Mouse (Mus musculus) cerebellum, postnatal 25 days (tissue): Measurements from ENCODE around the gene Patz1.

Experiments used
- DNase-seq, 2 experiments: peaks; one replicate each; pipeline ENCODE4 v3.0.0; 2021; ENCODE audit warnings: mixed read lengths in 2 of 2

The Patz1 gene

GRCm38 (mm10) chr11:3330991-3331750, 42.5 kb downstream of the Patz1 start:
- DNase-seq: peak; percentile 42 to 56

GRCm38 (mm10) chr11:3331756-3332642, 43.3 kb downstream of the Patz1 start:
- peak; percentile 94 to 97 for DNase-seq

DNA sequence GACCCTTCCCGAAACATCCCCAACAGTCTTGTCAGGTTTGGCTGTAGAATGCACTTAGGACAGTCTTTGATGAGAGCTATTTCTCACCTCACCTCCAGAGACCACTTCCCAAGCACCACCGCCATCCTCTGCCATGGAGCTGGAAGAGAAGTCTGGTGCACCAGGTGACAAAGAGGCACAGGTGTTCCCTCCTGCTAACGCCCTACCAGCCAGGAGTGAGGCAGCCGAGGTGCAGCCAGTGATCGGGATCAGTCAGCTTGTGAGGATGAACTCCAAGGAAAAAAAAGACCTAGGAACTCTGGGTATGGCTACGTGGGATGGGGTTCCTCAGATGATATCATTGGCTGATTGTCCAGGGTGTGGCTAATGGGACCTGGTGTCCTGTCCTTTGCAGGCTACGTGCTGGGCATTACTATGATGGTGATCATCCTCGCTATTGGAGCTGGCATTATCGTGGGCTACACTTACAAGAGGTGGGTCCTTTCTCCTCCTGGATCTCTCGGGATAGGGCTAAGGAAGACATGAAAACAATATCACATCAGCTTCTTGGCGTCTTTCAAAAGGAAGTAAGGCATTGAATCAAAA, 44.5 kb downstream of the Patz1 start:
- peak in 1 of 2 experiments; percentile 42 for DNase-seq

- no peak for DNase-seq
Measured at GRCm38 (mm10) chr11:3334141-3334710, 45.6 kb downstream of the Patz1 start.

GRCm38 (mm10) chr11:3334711-3335316, 46.1 kb downstream of the Patz1 start:
- DNase-seq: no peak

- peak; percentile 90 to 94 for DNase-seq
Measured at GRCm38 (mm10) chr11:3335651-3336216, 47.1 kb downstream of the Patz1 start.

- DNase-seq: no peak
Measured at GRCm38 (mm10) chr11:3336602-3337001, 47.9 kb downstream of the Patz1 start.

DNA sequence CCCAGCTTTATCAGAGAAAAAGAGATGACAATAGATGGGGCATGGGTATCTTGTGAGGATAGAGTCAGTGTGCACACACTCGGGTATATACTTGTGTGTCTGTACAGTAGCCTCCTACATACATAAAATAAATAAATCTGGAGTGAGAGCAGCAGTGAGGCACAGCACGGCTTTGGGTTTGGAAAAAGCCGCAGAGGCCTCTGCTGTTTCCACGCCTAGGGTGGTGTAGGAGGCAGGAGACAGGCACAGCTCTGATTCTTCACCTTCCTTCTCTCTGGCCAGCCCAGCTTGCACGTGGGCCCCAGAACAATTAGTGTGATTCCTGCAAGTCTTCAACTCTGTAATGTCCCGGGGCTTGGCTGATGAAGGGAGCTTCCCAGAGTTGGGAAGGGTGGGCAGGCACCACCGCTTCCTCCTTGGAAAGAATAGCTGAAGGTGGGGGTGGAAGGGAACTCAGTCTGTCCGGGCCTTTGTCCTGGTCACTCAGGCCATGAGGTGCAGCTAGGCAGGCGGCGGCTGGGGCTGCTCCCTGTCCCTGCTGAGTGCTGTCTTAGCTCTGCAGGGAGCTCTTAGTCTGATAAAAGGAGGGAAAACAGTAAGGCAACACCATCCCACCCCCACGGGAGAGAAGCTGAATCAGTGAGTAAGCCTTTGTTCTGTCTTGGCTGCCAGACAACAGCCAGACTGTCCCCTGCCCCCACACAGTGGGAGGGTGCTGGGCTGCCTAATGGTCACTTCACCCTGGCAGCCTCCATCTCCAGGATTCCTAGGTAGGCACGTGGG, 48.7 kb downstream of the Patz1 start:
- DNase-seq: peak; percentile 87 to 88

DNA sequence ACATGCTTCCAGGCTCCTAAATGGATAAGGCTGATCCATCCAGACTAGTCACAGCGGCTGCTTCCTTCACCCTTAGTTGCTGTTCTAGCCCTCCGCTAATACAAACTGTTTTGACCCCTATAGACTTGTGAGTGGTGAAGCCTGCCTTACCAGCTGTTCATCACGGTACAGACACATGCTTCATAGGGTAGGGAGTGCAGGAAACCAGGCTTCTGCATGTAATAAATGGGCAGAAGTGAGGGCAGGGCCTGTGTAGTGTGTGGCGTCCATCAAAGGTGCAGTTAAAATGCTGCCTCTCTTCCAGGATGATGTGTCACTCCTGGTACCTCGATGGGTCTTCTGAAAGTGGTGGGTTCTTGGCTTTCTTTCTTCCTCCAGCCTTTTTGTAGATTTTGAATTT, 49.3 kb downstream of the Patz1 start:
- no peak for DNase-seq

- DNase-seq: no peak
Measured at GRCm38 (mm10) chr11:3341476-3341875, 52.8 kb downstream of the Patz1 start.

GRCm38 (mm10) chr11:3344916-3345315, 56.2 kb downstream of the Patz1 start:
- no peak for DNase-seq

DNA sequence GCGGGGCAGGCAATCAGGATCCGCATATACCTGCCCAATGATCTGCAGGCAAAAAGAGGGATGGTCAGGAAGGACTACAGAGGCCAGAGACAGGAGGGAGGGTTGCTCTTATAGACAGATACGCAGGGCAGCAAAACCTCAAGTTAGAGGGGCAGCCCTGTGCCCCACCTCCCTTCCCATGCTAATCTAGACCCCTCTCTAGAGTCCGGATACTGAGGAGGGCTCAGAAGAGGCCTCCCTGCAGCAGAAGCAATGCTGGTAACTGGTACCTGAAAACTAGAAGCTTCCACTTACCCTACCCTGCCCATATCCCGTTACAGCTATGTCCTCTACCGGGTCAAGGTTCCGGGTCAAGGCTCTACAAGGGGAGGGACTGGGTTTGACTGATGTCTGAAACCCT, 57.7 kb downstream of the Patz1 start:
- no peak for DNase-seq

- DNase-seq: peak; percentile 91 to 96
Measured at GRCm38 (mm10) chr11:3347091-3347834, 58.6 kb downstream of the Patz1 start.

DNA sequence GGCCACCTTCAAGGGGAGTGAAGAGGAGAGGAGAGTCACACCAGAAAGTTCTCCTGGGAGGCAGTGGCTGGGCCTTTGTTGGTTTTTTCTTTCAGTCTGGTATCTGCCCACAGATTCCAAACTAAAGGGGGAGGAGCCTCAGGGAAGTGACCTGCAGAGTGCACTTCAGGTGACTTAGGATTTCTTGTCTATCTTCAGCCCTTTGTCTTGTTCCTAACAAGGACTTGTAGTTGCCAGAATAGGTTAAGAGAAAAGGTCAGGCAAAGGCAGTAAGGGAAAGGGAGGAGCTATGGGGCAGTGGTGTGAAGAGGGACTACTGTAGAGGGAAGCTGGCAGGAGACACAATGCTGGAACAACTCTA, 59.1 kb downstream of the Patz1 start:
- DNase-seq: no peak

DNA sequence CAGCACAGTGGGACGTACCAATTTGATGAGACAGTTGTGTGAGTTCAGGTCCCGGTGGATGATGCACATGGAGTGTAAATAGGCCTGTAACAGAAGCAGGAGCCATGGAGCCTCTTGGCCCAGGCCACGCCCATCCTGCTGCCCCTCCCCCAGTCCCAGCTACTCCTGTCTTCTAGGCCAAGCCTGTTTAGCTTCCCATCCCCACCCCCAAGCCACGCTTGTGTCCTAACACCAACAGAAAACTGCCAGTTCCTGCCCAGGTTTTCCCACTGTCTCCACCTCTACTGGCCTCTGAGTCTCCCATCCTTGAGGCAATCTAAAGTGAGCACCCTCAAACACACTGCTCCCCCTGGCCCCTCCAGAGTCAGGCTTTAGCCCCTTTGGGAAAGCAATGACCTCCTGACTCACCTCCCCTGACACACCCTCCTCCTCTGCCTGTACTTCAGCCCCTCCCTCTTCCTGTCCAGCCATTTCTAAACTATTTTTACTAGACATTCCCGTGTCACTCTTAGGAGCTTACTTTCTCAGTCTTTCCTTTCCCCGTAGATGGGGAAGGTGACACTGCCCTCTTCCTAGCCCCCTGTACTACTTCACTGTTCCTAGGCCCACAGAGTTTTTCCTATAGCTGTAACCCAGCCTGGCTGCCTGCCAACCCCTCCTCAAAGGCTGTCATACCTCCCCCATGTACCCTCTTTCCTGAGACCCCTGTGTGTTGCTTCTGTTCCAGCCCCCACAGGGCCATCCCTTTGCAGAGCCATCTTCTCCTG, 60.1 kb downstream of the Patz1 start:
- peak; percentile 34 to 65 for DNase-seq

GRCm38 (mm10) chr11:3349343-3349695, 60.6 kb downstream of the Patz1 start:
- DNase-seq: no peak

DNA sequence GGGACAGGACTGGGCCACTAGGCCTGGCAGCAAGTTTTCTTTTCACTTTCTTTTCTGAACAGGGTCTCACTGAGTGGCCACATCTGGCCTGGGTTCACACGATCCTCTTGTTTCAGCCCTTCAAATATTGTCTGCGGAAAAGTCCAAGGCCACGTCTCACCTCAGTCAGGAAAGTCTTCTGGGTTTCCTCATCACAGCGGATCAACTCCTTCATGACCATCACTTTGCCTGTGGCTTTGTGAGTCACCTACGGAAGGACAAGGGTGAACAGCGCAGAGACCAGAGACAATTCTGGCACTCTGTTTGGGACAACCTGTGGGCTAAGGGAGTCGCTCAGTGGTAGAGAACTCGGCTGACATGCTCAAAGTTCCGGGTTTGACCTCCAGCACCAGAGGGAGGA, 63.5 kb downstream of the Patz1 start:
- DNase-seq: no peak

DNA sequence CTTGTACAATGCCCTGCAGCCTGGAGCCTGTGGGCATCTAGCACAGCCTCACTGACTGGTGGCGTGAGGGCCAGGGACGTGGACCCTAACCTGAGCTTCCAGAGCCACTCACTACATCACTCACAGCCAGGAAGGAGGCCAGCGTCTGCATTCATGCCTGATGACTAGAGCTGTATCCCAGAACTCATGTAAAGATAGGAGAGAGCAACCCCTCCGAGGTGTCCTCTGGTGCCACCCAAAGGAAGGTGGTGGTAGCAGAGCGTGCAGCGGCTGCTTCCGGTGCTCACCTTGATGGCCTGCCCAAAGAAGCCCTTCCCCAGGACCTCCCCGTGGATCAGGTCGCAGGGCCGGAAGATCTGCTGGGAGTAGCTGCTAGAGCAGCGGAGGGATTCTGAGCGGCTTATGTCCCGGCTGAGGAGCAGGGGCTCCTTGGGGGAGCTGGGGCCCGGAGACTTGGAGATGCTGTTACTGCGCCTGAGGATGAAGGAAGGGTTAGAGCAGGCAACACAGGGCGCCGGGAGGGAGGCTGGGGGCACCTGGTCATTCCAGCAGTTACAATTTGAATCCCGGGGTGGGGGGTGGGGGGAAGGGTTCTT, 64.4 kb downstream of the Patz1 start:
- peak in 1 of 2 experiments; percentile 39 for DNase-seq
